Mouse (Mus musculus) C2C12 (cell line): Measurements from ENCODE around the gene Gm3411. TPM values are rescaled to one million over a fixed set of nuclear protein-coding genes. Genes with fewer than 3 reads are reported as not detected.
"Not testable (repeated sequence)": the region's sequence is repeated elsewhere in the genome, so short reads cannot be mapped to it uniquely, and the experiment has no call there.

Experiments
- H3K27me3 ChIP-seq: one replicate; pipeline ENCODE4 v1.6.1; 2011; ENCODE audit not compliant: control insufficient read depth, insufficient read depth, insufficient read length
- H3K36me3 ChIP-seq: one replicate; pipeline ENCODE4 v1.6.1; 2011; ENCODE audit not compliant: control insufficient read depth, insufficient read depth
- H3K4me3 ChIP-seq: one replicate; pipeline ENCODE4 v1.5.1; 2011; ENCODE audit warnings: mild to moderate bottlenecking, control low read depth; ENCODE audit not compliant: poor library complexity, insufficient read depth, severe bottlenecking
- H3K79me2 ChIP-seq: one replicate; pipeline ENCODE4 v1.6.1; 2011; ENCODE audit not compliant: control insufficient read depth, insufficient read depth
- H3K79me3 ChIP-seq: one replicate; pipeline ENCODE4 v1.6.1; 2011; ENCODE audit warnings: low read depth, control low read depth
- H3ac ChIP-seq: one replicate; pipeline ENCODE3; 2011; ENCODE audit warnings: low read depth; ENCODE audit not compliant: control insufficient read depth, insufficient read length
- long read RNA-seq, 2 experiments: library from polyadenylated mRNA; unstranded; transcript quantifications; one replicate each; pipeline ENCODE4 v2.0.0; 2019 to 2020
- polyA plus RNA-seq: library from polyadenylated mRNA; unstranded; fragments of >200 nt; fragmentation: generic; extraction: Trizol; gene quantifications from one replicate; pipeline ENCODE4 v1.2.1, GENCODE M21; 2012; ENCODE audit warnings: missing spikeins

The Gm3411 gene
- not detected for polyA plus RNA-seq
- long read RNA-seq, experiment 1: 0 reads
- long read RNA-seq, experiment 2: 0 reads

GRCm38 (mm10) chr14:6286931-6287715, at the start of gene Gm3411:
Gene Gm3411, minus strand, starts transcription at chr14:6287250.
- not testable (repeated sequence) for H3K79me3 ChIP-seq, H3ac ChIP-seq, H3K4me3 ChIP-seq, H3K79me2 ChIP-seq, H3K27me3 ChIP-seq, H3K36me3 ChIP-seq

GRCm38 (mm10) chr14:6304743-6305142, 17.7 kb upstream of the Gm3411 start, which contains the start of gene Gm21103:
Gene Gm21103, minus strand, starts transcription at chr14:6304843.
- not testable (repeated sequence) for H3K4me3 ChIP-seq, H3K36me3 ChIP-seq, H3K79me3 ChIP-seq, H3ac ChIP-seq, H3K27me3 ChIP-seq, H3K79me2 ChIP-seq

GRCm38 (mm10) chr14:6219192-6219591, 67.9 kb downstream of the Gm3411 start, which contains the start of gene Gm21560:
Gene Gm21560, minus strand, starts transcription at chr14:6219292.
- H3K79me3 ChIP-seq, H3ac ChIP-seq, H3K36me3 ChIP-seq, H3K79me2 ChIP-seq, H3K27me3 ChIP-seq, H3K4me3 ChIP-seq: not testable (repeated sequence)

Other genes starting within 250 kb of the Gm3411 start
- not detected for gene Gm6337, start 229.0 kb downstream of the Gm3411 start, polyA plus RNA-seq
- gene Gm8206, start 193.3 kb downstream of the Gm3411 start, polyA plus RNA-seq: not detected
- gene Gm3468, start 178.6 kb downstream of the Gm3411 start, polyA plus RNA-seq: not detected
- gene Gm3476, start 161.4 kb downstream of the Gm3411 start, polyA plus RNA-seq: not detected
- gene Gm21560, start 68.0 kb downstream of the Gm3411 start, polyA plus RNA-seq: not detected
- gene Gm21103, start 17.6 kb upstream of the Gm3411 start, polyA plus RNA-seq: not detected
- not detected for gene Gm3618, start 56.4 kb upstream of the Gm3411 start, polyA plus RNA-seq
- gene Gm16440, start 103.1 kb upstream of the Gm3411 start, polyA plus RNA-seq: not detected
- not detected for gene Gm3591, start 125.2 kb upstream of the Gm3411 start, polyA plus RNA-seq
- not detected for gene Gm3594, start 157.4 kb upstream of the Gm3411 start, polyA plus RNA-seq